Mouse (Mus musculus): ENCODE measurements around the gene Myrip. TPM values are rescaled to one million over a fixed set of nuclear protein-coding genes. Genes with fewer than 3 reads are reported as not detected.
"Not testable (repeated sequence)": the region's sequence is repeated elsewhere in the genome, so short reads cannot be mapped to it uniquely, and the experiment has no call there.

Myrip gene
- total RNA-seq (2018; cell fraction: chromatin; rRNA removed), result not detected
- total RNA-seq (2018; cell fraction: cytosol; rRNA removed), result not detected
- not detected for total RNA-seq (2018; cell fraction: nucleus; rRNA removed)
- not detected in 3 replicates for polyA plus RNA-seq (2018)

DNA sequence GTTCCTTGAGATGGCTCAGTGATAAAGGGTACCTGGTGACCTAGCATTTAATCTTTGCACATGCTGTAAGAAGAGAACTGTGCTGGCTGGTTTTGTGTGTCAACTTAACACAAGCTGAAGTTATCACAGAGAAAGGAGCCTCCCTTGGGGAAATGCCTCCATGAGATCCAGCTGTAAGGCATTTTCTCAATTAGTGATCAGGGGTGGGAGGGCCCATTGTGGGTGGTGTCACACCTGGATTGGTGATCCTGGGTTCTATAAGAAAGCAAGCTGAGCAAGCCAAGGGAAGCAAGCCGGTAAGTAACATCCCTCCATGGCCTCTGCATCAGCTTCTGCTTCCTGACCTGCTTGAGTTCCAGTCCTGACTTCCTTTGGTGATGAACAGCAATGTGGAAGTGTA, at the start of gene Myrip:
Gene Myrip, plus strand, starts transcription at position 301 of the 400 bp plus-strand sequence.
- H3K36me3 ChIP-seq (ENCODE audit: inconsistent target); H3K27ac ChIP-seq; H3K4me3 ChIP-seq (ENCODE audit: inconsistent target); H3K79me2 ChIP-seq (ENCODE audit: inconsistent target): not testable (repeated sequence)
- WGBS (ENCODE audit: missing documents), result 60% methylated on average over 1 of the region's 1 CpGs

DNA sequence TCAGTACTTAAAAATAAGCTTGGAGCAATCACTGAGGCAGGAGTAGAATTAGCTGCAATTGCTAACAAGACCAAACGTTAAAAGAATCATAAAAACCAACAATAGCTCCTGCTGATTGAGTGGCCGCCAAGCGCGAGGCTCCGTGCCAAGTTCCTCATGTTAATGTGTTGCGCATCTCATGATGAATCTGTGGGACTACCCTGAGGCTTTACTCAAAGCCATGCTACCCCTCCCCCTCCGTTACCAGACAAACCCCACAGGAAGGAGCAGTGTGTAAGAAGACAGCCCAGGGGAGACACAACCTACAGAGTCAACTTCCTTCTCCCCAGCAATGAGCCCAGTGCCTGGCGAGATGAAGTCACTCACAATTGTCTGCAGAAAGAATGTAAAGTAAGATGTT, 41.5 kb upstream of the Myrip start:
- no peak overlapping the region for H3K4me3 ChIP-seq (ENCODE audit: inconsistent target)
- 32% methylated on average over 8 of the region's 8 CpGs for WGBS (ENCODE audit: missing documents)
- no peak overlapping the region for H3K27ac ChIP-seq
- H3K79me2 ChIP-seq (ENCODE audit: inconsistent target), result no peaks in the 10 kb centered on the region
- H3K36me3 ChIP-seq (ENCODE audit: inconsistent target), result no peaks in the 10 kb centered on the region

DNA sequence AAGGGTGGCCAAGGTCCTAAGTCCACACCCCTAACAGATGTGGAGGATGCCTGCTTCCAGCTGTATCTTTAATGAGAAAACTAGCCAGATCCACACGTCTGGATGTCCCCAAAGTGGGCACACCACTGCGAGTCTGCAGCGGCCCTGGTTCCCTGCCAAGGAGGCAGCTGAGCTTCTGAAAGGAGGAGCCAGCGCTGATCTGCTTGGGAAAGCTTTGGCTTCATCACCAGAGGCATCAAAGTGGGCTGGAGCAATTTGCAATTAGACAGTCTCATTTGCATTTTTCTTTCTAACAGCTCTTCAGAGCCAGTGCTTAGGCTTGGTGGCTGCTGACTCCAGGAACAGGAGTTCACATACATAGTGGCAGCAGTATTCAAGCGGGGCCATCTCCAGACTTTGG, 37.3 kb upstream of the Myrip start:
- Histone ChIP-seq H3K79me2 (ENCODE audit: inconsistent target) (no peaks in the 10 kb centered on the region), H3K36me3 (ENCODE audit: inconsistent target) (no peaks in the 10 kb centered on the region), H3K27ac (no peak overlapping the region), H3K4me3 (ENCODE audit: inconsistent target) (no peak overlapping the region)
- WGBS (ENCODE audit: missing documents), result 67% methylated on average over 5 of the region's 5 CpGs

DNA sequence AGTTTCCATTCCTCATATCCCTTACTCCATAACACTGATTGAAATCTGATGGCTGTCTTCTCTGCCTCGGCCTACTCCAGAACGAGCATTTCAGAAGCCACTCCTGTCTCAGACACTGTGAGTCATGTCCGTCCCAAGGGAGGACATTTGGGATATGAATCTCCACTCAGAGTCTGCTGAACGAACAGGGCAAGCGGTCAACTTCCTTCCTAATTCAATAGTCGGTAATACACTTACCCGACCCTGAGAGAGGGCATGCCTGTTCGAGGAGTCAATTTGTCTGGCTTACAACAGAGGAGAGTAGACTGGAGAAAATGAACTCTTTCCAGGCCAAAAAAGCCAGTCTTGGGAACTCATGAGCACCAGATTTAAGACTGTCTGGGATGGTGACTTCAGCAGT, 28.2 kb upstream of the Myrip start:
- WGBS (ENCODE audit: missing documents), result 59% methylated on average over 8 of the region's 8 CpGs
- no peaks in the 10 kb centered on the region for H3K79me2 ChIP-seq (ENCODE audit: inconsistent target)
- H3K4me3 ChIP-seq (ENCODE audit: inconsistent target), result no peak overlapping the region
- H3K27ac ChIP-seq, result no peak overlapping the region
- no peaks in the 10 kb centered on the region for H3K36me3 ChIP-seq (ENCODE audit: inconsistent target)

DNA sequence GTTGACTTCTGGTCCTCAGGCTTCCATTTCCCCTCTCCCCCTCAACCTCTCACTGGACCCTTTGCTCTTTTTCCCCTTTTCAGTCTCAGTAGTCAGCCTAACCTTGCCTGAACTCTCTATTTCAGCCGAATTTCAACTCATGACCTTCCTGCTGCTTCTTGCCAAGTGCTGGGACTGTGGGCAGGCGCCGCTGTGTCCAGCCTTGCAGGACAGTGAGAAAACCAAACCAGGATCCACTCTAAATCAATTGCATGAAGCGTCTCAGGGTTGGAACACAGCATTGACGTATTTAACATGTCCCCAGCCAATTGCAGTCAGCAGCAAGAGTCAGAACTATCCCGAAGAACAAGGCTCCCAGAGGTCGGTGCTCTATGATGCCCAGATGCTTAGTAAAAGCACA, 26.1 kb upstream of the Myrip start:
- no peaks in the 10 kb centered on the region for H3K79me2 ChIP-seq (ENCODE audit: inconsistent target)
- 87% methylated on average over 7 of the region's 7 CpGs for WGBS (ENCODE audit: missing documents)

DNA sequence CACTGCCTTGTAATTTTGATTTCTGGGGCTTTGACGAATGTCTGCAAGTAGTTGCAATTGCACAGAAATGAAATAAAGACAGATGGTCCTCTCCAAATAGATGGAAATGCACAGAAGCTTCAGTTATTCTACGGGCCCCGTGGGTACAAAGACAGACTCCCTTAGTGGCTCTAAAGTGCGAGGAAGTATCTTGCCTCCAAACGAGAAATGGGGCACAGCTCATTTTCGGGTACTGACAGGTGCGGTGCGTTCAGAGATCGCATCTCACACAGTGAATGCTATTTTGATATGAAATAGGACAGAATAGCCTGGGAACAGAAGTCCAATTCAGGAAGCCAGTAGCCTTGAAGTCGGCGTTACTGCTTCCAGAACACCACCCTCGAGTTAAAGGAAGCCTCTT, 20.2 kb upstream of the Myrip start:
- Histone ChIP-seq H3K36me3 (ENCODE audit: inconsistent target) (no peaks in the 10 kb centered on the region), H3K27ac (no peak overlapping the region), H3K79me2 (ENCODE audit: inconsistent target) (no peaks in the 10 kb centered on the region), H3K4me3 (ENCODE audit: inconsistent target) (no peak overlapping the region)
- 90% methylated on average over 12 of the region's 12 CpGs for WGBS (ENCODE audit: missing documents)

More for the DNA sequence above, 26.1 kb upstream of the Myrip start:
- Histone ChIP-seq H3K36me3 (ENCODE audit: inconsistent target) (no peaks in the 10 kb centered on the region), H3K27ac (no peak overlapping the region), H3K4me3 (ENCODE audit: inconsistent target) (no peak overlapping the region)

DNA sequence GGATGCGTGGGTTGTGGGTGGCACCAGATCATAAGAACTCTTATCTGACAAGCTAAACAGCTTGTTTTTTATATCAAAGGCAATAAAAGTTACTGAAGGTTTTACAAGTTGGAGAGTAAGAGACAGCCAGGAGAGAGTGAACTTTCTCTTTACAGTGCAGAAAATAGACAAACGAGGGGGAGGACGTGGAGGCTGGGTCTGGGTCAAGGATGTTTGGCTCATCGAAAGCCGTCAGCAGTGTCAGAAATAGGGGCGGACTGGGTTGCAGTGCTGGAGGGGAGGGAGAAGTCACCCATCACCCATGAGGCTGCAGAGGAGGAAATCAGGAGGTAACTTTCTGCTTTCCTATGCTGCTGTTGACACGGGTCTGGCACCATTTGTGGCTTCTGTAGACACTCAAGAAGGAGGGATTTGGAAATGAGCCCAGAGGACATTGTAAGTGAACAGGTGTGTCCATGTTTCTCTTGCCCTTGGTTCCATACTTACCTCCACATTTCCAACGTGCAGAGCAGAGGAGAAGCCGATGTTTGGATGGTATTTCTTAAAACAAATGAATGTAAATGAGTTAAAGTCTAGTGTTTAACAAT, 18.8 kb upstream of the Myrip start:
- H3K4me3 ChIP-seq (ENCODE audit: inconsistent target), result no peak overlapping the region
- WGBS (ENCODE audit: missing documents), result 69% methylated on average over 9 of the region's 9 CpGs
- no peaks in the 10 kb centered on the region for H3K79me2 ChIP-seq (ENCODE audit: inconsistent target)
- H3K36me3 ChIP-seq (ENCODE audit: inconsistent target), result no peaks in the 10 kb centered on the region
- H3K27ac ChIP-seq, result no peak overlapping the region

DNA sequence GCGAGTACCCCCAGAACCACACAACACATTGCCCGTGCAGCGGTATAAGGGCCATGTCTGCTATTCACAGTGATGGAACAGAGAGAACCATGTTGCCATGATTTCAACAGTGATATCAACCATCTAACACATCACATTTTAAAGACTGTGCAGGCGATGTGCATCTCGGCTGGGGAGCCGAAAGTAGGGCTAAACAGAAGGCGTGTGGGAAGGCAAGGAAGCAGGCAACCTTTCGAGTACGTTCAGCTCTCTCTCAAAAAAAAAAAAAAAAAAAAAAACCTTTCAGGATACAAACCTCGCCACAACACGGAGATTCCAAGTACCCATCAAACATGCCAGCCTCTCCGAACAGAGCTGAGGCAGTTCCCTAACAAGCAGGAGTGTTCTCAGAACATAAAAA, 17.8 kb upstream of the Myrip start:
- Histone ChIP-seq H3K79me2 (ENCODE audit: inconsistent target) (no peaks in the 10 kb centered on the region), H3K27ac (no peak overlapping the region), H3K4me3 (ENCODE audit: inconsistent target) (no peak overlapping the region), H3K36me3 (ENCODE audit: inconsistent target) (no peaks in the 10 kb centered on the region)
- WGBS (ENCODE audit: missing documents), result 84% methylated on average over 9 of the region's 12 CpGs

DNA sequence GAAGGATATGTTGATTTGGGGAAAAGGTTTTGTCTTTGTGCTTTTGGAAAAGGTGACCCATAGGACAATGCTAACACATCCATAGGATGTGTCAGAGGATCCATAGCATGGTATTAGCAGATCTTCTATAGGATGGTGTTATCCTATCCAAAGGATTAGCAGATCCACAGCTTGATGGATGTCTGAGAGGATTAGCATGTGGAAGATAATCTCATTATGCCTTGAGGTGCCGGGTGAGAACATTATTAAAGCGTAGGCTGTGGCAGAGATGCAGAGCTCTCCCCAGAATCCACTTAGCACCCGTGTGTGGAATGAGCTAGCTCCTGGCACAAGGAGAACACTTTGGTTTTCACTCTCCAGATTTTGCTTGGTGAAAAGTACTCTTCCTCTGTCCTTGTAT, 13.3 kb upstream of the Myrip start:
- 64% methylated on average over 3 of the region's 3 CpGs for WGBS (ENCODE audit: missing documents)

DNA sequence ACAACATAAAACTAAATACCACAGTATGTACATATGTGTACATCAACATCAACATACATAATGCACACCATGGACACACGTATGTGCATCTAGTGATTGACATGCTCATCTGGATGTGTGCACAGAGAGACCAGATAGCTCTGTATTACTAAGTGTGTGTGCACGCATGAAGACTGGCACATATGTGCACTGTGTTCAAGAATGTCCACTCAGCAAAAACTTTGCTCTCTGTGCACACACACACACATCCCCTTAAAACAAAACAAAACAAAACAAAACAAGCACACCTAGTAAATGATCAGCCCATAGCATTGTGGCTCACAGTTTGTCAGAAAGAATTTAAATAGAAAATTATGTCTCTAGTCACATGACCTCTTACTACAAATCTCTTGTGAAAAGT, 10.9 kb upstream of the Myrip start:
- Histone ChIP-seq H3K79me2 (ENCODE audit: inconsistent target) (no peaks in the 10 kb centered on the region), H3K36me3 (ENCODE audit: inconsistent target) (no peaks in the 10 kb centered on the region), H3K27ac (no peak overlapping the region), H3K4me3 (ENCODE audit: inconsistent target) (no peak overlapping the region)
- 95% methylated on average over 2 of the region's 2 CpGs for WGBS (ENCODE audit: missing documents)

More for the DNA sequence above, 13.3 kb upstream of the Myrip start:
- H3K27ac ChIP-seq, result no peak overlapping the region
- H3K36me3 ChIP-seq (ENCODE audit: inconsistent target), result no peaks in the 10 kb centered on the region
- no peak overlapping the region for H3K4me3 ChIP-seq (ENCODE audit: inconsistent target)
- no peaks in the 10 kb centered on the region for H3K79me2 ChIP-seq (ENCODE audit: inconsistent target)

DNA sequence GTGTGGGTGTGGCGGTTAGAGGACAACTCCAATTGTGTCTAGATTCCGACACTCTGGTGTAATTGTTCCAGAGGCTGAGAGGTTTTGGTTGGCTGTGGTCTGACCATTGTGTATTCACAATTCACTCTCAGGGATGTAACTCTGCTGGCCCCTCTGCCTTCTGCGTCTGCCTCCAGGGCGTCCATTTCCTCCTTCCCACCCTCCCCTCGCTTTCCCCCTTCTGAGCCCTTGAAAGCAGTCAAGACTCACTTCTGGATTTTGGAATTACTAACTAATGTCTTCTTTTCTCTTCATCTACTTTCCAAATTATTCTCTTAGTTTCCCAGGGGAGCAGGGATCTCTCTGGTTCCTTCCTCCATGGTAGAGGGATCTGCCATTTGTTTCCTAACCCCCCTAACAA, 8.8 kb upstream of the Myrip start:
- WGBS (ENCODE audit: missing documents), result 63% methylated on average over 5 of the region's 5 CpGs
- H3K4me3 ChIP-seq (ENCODE audit: inconsistent target), result no peak overlapping the region
- H3K27ac ChIP-seq, result no peak overlapping the region
- no peaks in the 10 kb centered on the region for H3K36me3 ChIP-seq (ENCODE audit: inconsistent target)
- no peaks in the 10 kb centered on the region for H3K79me2 ChIP-seq (ENCODE audit: inconsistent target)

DNA sequence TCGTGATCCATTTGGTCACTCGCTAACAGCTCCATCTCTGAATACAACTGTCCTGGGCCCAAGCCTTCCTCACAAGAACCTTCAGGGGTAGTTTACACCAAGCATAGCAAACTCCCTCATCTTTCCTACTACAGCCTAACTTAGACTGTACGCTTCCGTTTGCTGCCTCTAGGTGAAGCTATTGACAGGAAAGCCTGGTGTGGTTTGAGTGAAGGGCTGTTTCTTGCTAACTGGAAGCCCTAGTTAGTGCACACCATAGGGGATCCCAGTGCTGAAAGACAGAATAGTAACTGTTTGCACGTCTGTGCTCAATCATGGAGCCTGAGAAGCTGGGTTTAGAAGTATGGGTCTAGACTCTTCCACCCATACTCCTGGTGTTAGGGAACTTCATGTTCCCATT, 5.8 kb upstream of the Myrip start:
- Histone ChIP-seq H3K27ac (no peak overlapping the region), H3K79me2 (ENCODE audit: inconsistent target) (no peaks in the 10 kb centered on the region), H3K36me3 (ENCODE audit: inconsistent target) (no peaks in the 10 kb centered on the region), H3K4me3 (ENCODE audit: inconsistent target) (no peak overlapping the region)
- WGBS (ENCODE audit: missing documents), result 84% methylated on average over 5 of the region's 5 CpGs

DNA sequence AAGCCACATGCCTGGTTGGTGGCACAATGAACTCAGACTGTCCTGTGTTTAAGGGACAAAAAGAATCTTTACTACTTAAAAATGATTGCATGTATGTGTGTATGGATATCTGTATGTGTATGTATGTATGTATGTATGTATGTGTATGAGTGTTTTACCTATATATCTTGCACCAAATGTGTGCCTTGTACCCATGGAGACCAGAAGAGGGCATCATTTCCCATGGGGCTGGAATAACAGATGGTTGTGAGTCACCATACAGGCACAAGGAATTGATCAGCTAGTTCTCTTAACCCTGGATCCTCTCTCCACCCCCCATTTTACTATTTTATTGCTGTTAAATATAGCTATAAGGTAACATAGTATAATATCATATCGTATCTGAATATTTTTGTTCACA, 4.4 kb upstream of the Myrip start:
- Histone ChIP-seq H3K36me3 (ENCODE audit: inconsistent target) (no peaks in the 10 kb centered on the region), H3K4me3 (ENCODE audit: inconsistent target) (no peak overlapping the region), H3K27ac (no peak overlapping the region), H3K79me2 (ENCODE audit: inconsistent target) (no peaks in the 10 kb centered on the region)
- WGBS (ENCODE audit: missing documents), result 85% methylated on average over 1 of the region's 1 CpGs

DNA sequence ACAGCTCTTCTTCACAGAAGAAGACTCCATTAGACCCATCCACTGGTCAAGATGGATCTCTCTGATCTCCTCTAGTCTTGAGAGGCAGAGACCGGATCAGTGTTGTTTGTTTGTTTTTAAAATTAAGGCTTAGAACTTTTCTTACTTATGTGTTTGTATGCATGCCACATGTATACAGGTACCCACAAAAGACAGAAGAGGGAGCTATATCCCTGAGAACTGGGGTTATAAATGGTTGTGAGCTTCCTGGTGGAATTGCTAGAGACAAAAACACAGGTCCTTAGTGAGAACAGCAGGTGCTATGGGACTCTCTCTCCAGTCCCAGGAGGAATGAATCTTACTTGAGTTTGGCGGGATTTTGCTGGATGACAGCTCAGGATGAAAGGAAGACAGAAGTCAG, 1.9 kb upstream of the Myrip start:
- 88% methylated on average over 2 of the region's 2 CpGs for WGBS (ENCODE audit: missing documents)
- Histone ChIP-seq H3K79me2 (ENCODE audit: inconsistent target) (no peaks in the 10 kb centered on the region), H3K27ac (no peak overlapping the region), H3K4me3 (ENCODE audit: inconsistent target) (no peak overlapping the region), H3K36me3 (ENCODE audit: inconsistent target) (no peaks in the 10 kb centered on the region)

DNA sequence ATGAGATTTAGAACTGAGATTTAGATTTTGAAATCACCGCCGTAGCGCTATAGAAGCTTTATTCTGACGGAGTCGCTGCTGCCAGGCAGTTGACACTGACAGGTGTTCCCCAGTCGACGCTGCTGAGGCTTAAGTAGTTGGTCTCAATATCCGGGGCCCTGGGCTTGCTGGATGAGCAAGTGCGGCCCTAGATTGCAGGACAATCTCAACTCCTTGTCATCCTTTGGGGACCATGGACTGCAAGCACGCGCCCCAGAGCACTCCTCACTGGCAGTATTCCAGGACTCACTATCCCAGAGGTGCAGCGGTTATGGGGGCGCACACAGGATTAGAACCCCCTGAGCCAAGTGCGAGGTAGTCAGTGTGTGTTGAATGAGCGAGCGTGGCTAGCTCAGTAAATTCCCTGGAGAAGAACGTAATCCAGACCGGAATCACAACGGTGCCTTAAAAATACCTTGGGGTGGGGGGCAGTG, 1.7 kb downstream of the Myrip start:
- 19% methylated on average over 17 of the region's 19 CpGs for WGBS (ENCODE audit: missing documents)
- no peak overlapping the region for H3K4me3 ChIP-seq (ENCODE audit: inconsistent target)
- H3K27ac ChIP-seq, result no peak overlapping the region
- H3K79me2 ChIP-seq (ENCODE audit: inconsistent target), result no peaks in the 10 kb centered on the region
- no peaks in the 10 kb centered on the region for H3K36me3 ChIP-seq (ENCODE audit: inconsistent target)

Measured in macrophage (primary cell).